Mouse (Mus musculus): ENCODE data around the gene Cdcp2.

DNA sequence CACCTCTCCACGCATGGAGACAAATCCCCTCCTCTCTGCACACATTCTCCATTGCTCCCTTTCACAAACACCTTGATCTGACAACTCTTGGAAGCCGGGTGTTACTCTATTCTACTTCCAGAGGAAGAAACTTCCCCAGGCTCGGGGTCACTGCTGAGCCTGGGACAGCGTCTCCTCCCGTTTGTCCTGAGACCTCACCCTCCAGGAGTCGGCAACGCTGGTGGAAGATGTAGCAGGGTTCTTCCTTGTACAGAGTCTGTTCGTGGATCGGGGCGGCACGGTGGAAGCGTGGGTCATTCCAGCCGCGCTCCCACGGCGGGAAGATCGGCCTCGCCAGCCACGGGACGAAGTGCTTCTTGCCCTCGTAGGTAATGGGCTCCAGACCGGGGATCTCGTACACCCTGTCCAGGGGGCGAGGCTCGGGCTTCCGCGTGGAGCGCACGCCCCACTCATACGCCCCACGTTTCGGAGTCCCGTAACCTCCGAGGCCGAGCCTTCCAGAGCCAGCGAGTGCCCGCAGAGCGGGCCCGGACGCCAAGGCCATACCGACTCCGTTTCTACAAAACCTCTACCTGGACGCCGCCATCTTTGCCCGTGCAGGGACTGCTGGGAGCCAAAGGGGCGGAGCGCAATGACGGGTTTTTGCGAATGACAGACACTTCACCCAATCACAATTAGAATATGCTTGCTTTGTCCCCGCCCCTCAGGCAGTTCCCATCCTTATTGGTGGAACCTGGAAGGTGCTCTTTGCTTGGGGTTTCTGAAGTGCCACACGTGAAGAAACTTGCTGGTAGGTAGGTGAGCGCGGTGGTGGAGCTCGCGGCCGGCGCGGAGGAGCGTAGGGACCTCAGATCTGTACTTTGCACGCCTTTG is 30.2 kb upstream of the Cdcp2 start, which contains the start of the genes Mrpl37 and Cyb5rl:
- TF ChIP-seq CTCF (conservative IDR thresholded peaks at IDR 0.05 in 1 of 2, IDR thresholded peaks at IDR 0.05 in 1 of 2; ENCODE audit: low read depth in 2 of 2, low read length in 2 of 2), result no peak
- TF ChIP-seq MAX (IDR thresholded peaks at IDR 0.05; ENCODE audit: low read length), result peak; percentile 58
- TF ChIP-seq NELFE (IDR thresholded peaks at IDR 0.05; ENCODE audit: low read depth, low read length), result peak; percentile 93
- peak; percentile 87 for TF ChIP-seq HCFC1 (IDR thresholded peaks at IDR 0.05; ENCODE audit: low read depth, low read length)
- TF ChIP-seq TCF12 (IDR thresholded peaks at IDR 0.05; ENCODE audit: low read depth, low read length), result peak; percentile 88
- TF ChIP-seq SIN3A (IDR thresholded peaks at IDR 0.05; ENCODE audit: low read length), result peak; percentile 77
- TF ChIP-seq ZKSCAN1 (IDR thresholded peaks at IDR 0.05; ENCODE audit: borderline replicate concordance, low read depth, low read length), result no peak
- TF ChIP-seq MXI1 (IDR thresholded peaks at IDR 0.05; ENCODE audit: low read depth, low read length), result peak; percentile 95
- peak; percentile 93 for TF ChIP-seq POLR2A (IDR thresholded peaks at IDR 0.05; ENCODE audit: low read depth, low read length)
